Mouse (Mus musculus) embryonic facial prominence, embryonic 10.5 days (tissue): Measurements from ENCODE around the gene Omg. TPM values are rescaled to one million over a fixed set of nuclear protein-coding genes. Genes with fewer than 3 reads are reported as not detected.

Source experiments
- DNase-seq: peaks from one replicate; pipeline ENCODE4 v3.0.0-alpha.2; 2017; ENCODE audit warnings: low spot score
- H3K27ac ChIP-seq: fragments of 300-500 bp; sonication (generic); replicated peaks from 2 replicates; pipeline ENCODE4 v1.5.1; 2016; ENCODE audit warnings: mild to moderate bottlenecking
- H3K27me3 ChIP-seq: fragments of 300-500 bp; sonication (generic); replicated peaks from 2 replicates; pipeline ENCODE4 v1.6.1; 2016; ENCODE audit warnings: low read depth, mild to moderate bottlenecking; ENCODE audit not compliant: poor library complexity, severe bottlenecking
- H3K36me3 ChIP-seq: fragments of 300-500 bp; sonication (generic); replicated peaks from 2 replicates; pipeline ENCODE4 v1.6.1; 2016; ENCODE audit warnings: mild to moderate bottlenecking, moderate library complexity
- H3K4me1 ChIP-seq: fragments of 300-500 bp; sonication (generic); 2 replicates; pipeline ENCODE4 v1.6.1; 2016
- H3K4me3 ChIP-seq: fragments of 300-500 bp; sonication (generic); 2 replicates; pipeline ENCODE4 v1.5.1; 2016; ENCODE audit warnings: mild to moderate bottlenecking, moderate library complexity
- H3K9me3 ChIP-seq: fragments of 300-500 bp; sonication (generic); 2 replicates; pipeline ENCODE4 v1.6.1; 2016; ENCODE audit warnings: mild to moderate bottlenecking
- WGBS: fragments of 180-500 bp; shearing (Covaris S2); methylation state at CpG from one replicate; pipeline ENCODE4 v1.1.7; 2016; 5-methylcytosine and 5-hydroxymethylcytosine counted together
- polyA plus RNA-seq: library from polyadenylated mRNA; unstranded; fragments of >200 nt; fragmentation: Nextera tagmentation; extraction: Ambion mirVana; gene quantifications from 2 replicates; pipeline ENCODE4 v1.2.1, GENCODE M21; 2016

Omg gene
- polyA plus RNA-seq, 1 experiment from 2014 or later: 0.12 TPM

DNA sequence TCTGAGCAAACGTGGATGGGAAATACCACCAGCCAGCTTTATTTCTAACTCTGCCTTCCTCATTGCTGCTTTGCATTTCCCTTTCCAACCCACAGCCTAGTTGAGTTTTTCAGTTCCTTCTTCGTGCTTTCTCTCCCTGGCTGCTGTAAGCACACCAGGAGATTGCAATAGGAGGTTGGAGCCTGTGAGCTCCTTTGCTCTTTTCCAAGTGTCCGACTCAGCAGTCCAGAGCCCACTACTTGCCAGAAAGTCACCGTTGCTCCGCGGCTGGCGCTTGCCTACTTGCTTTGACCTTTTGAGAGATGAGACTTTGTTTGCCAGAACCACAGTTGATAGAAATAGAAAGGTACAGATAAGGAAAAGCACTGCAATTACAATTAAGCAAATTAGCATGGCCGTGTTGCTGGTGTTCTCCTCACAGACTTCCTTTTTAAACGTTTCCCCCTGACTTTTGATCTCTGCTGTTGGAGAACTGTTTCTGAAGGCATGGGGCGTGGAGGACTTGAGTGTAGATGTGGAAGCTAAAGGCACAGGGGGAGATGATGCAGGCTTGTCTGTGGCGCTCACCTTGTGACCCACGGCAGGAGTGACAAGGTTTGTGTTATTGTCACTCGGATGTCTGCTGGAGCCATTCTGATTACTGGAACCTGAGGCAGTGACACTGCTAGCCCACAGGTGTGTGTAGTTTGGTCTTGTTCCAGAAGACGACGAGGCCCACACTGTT lies 23.3 kb upstream of the Omg start:
- Histone ChIP-seq H3K27ac (no peak overlapping the region), H3K27me3 (no peaks in the 10 kb centered on the region), H3K4me1 (peaks cover 4% of the 10 kb centered on the region; the same call in 1 of the 2 replicates), H3K9me3 (no peaks in the 10 kb centered on the region), H3K4me3 (no peak overlapping the region), H3K36me3 (peaks cover 47% of the 10 kb centered on the region)
- no peak for DNase-seq
- 85% methylated on average over 15 of the region's 15 CpGs for WGBS

- H3K27ac ChIP-seq: no peak overlapping the region
- H3K4me1 ChIP-seq: peaks cover 4% of the 10 kb centered on the region; the same call in 1 of the 2 replicates
- DNase-seq: no peak
- no peaks in the 10 kb centered on the region for H3K9me3 ChIP-seq
- no peak overlapping the region for H3K4me3 ChIP-seq
- H3K27me3 ChIP-seq: no peaks in the 10 kb centered on the region
- peaks cover 42% of the 10 kb centered on the region for H3K36me3 ChIP-seq
- 96% methylated on average over 3 of the region's 3 CpGs for WGBS
These were observed 22.7 kb upstream of the Omg start for GRCm38 (mm10) chr11:79526549-79526948.

DNA sequence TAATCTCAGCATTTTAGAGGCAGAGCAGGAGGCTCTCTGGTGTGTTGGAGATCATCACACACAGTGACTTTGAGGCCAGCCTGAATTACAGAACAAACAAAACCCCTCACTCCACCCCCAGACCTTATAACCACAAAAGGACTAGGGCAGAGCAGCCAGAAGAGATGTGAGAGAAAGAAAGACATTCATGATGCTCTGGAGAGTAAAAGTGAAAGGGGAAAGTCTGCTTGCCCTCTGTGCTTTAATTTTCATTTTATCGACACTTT lies 20.4 kb upstream of the Omg start:
- Histone ChIP-seq H3K4me3 (no peak overlapping the region), H3K4me1 (peaks cover 4% of the 10 kb centered on the region; the same call in 1 of the 2 replicates), H3K27me3 (no peaks in the 10 kb centered on the region), H3K9me3 (no peaks in the 10 kb centered on the region), H3K27ac (no peak overlapping the region), H3K36me3 (peaks cover 26% of the 10 kb centered on the region)
- WGBS: 87% methylated on average over 1 of the region's 1 CpGs
- no peak for DNase-seq

- Histone ChIP-seq H3K4me3 (no peak within 1 kb of the TSS), H3K4me1 (peaks cover 4% of the 10 kb centered on the region; the same call in 1 of the 2 replicates), H3K27me3 (no peaks in the 10 kb centered on the region), H3K36me3 (peaks cover 24% of the 10 kb centered on the region), H3K27ac (no peak within 1 kb of the TSS), H3K9me3 (no peaks in the 10 kb centered on the region)
- DNase-seq: no peak
- 80% methylated on average over 10 of the region's 10 CpGs for WGBS
These were observed 19.9 kb upstream of the Omg start, which contains the start of gene Evi2b for GRCm38 (mm10) chr11:79523560-79524309. Gene Evi2b, minus strand, starts transcription at chr11:79523762.

DNA sequence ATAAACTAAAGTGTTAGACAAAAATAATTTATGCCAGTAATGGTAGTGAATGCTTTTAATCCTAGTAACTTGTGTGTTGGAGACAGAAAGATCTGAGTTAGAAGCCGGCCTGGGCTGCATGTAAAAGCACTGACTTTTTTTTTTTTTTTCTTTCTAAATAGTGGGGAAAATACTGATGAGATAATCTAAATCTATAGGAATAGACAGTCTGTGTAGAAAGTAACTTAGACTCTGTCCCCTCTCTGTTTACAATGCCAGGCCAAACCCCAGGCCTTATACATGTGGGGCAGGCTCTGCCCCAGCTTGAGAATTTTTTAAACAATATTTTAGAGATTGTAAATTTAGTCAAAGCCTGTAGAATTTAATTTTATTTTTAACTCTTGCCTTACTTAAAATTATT lies 19.1 kb upstream of the Omg start:
- H3K27me3 ChIP-seq: no peaks in the 10 kb centered on the region
- 92% methylated on average over 1 of the region's 1 CpGs for WGBS

DNA sequence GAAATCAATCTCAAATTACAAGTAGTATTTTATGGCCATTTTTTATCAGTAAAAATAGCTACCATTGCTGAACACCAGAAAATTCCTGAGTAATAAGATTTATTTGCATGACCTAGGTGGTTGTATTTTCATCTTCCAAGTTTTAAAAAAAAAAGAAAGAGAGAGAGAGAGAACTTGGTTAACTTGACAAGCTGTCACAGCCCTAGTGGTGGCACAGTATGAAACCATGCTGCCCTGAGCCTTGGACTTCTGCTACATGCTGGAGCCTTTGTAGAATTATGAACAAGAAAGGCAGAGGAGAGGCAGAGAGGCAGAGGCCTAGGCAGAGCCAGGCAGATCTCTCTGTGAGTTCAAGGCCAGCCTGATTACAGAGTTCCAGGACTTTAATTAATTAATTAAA lies 18.0 kb upstream of the Omg start:
- no peak for DNase-seq
- Histone ChIP-seq H3K27me3 (no peaks in the 10 kb centered on the region), H3K4me3 (no peak overlapping the region), H3K27ac (no peak overlapping the region), H3K4me1 (peaks cover 4% of the 10 kb centered on the region; the same call in 1 of the 2 replicates), H3K9me3 (no peaks in the 10 kb centered on the region), H3K36me3 (peaks cover 9% of the 10 kb centered on the region; the same call in 1 of the 2 replicates)

More for the DNA sequence above, 19.1 kb upstream of the Omg start:
- Histone ChIP-seq H3K9me3 (no peaks in the 10 kb centered on the region), H3K36me3 (peaks cover 16% of the 10 kb centered on the region), H3K4me1 (peaks cover 4% of the 10 kb centered on the region; the same call in 1 of the 2 replicates), H3K27ac (no peak overlapping the region), H3K4me3 (no peak overlapping the region)
- no peak for DNase-seq

DNA sequence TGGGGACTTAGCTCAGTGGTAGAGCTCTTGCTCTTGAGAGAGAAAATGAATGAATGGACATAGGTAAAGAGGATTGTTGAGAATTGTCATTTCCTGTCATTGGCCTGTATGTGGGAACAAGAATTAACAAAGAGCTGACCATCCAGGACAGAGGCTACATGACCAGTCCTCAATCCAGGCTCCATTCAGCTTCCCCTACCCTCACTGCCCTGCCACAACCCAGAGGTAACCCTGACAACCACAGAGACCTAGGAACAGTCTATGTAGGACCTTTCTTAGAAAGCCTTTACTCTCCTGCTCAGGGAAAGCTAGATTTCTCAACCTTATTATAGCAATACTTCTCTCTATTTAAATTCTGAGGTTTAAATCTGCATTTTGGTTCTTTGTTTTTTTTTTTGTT lies 16.9 kb upstream of the Omg start:
- Histone ChIP-seq H3K4me3 (no peak overlapping the region), H3K27ac (no peak overlapping the region), H3K36me3 (peaks cover 9% of the 10 kb centered on the region; the same call in 1 of the 2 replicates), H3K9me3 (no peaks in the 10 kb centered on the region), H3K4me1 (peaks cover 4% of the 10 kb centered on the region; the same call in 1 of the 2 replicates), H3K27me3 (no peaks in the 10 kb centered on the region)
- no peak for DNase-seq

DNA sequence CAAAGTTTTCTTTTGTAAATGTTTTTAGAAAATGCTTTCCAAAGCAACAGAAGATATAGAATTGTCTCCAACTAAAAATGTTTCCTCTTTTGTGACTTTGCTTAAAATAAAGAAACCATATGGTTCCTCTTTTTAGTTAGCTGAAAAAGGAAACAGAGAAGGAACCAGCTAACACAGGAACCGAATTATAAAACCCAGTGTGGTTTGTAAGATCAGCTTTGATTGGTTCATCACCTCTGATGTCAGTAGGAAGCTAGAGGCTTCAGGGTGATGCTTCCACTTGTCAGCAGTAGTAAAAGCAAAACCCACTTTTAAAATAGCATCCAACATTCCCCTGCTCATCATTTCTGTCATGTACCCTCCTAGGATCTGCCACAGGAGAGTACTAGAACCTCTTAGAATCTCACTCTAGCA lies 16.0 kb upstream of the Omg start:
- 77% methylated on average over 1 of the region's 1 CpGs for WGBS
- Histone ChIP-seq H3K36me3 (peaks cover 8% of the 10 kb centered on the region; the same call in 1 of the 2 replicates), H3K9me3 (no peaks in the 10 kb centered on the region), H3K4me3 (no peak overlapping the region), H3K27me3 (no peaks in the 10 kb centered on the region), H3K4me1 (peaks cover 4% of the 10 kb centered on the region; the same call in 1 of the 2 replicates), H3K27ac (no peak overlapping the region)
- no peak for DNase-seq

DNA sequence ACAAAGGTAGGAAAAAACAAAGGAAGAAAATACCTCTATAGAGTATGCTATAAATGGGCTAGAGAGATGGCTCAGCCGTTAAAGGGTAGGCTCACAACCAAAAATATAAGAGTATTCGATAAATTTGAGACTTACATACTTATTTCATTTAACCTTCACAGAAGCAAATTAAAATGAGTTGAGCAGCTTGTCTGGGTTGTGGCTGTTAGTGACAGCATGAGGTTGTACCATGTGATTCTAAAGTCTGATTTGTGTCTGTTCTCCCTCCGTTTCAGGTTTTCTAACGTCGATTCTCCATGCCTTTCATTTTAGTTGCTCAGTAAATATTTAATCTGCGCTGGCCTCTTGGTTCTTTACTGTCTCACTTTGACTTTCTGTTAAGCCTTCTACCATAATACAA lies 15.4 kb upstream of the Omg start:
- H3K9me3 ChIP-seq: no peaks in the 10 kb centered on the region
- 94% methylated on average over 6 of the region's 6 CpGs for WGBS
- DNase-seq: no peak
- H3K27ac ChIP-seq: no peak overlapping the region
- H3K36me3 ChIP-seq: peaks cover 4% of the 10 kb centered on the region; the same call in 1 of the 2 replicates
- H3K4me3 ChIP-seq: no peak overlapping the region
- H3K27me3 ChIP-seq: no peaks in the 10 kb centered on the region
- H3K4me1 ChIP-seq: peaks cover 4% of the 10 kb centered on the region; the same call in 1 of the 2 replicates

DNA sequence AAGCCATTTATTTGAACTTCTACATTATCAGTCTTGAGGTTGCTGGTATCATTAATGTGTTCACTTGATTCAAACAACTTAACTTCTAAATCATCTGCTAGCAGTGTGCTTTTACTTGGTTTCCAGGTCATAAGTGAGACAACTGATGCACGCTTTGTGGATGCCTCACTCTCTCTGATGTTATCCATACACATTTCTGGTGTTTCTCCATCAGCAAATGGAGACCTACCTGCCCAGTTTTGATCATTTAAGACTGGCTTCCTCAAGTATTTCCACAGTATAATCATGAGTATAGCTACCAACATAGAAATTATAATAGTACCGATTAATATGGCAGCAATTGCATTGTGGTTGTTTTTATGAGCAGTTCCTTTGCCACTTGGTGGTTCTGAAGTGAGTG lies 11.9 kb upstream of the Omg start:
- Histone ChIP-seq H3K27ac (no peak overlapping the region), H3K36me3 (no peaks in the 10 kb centered on the region; the same call in 1 of the 2 replicates), H3K9me3 (no peaks in the 10 kb centered on the region), H3K27me3 (no peaks in the 10 kb centered on the region), H3K4me3 (no peak overlapping the region), H3K4me1 (no peaks in the 10 kb centered on the region)
- WGBS: 95% methylated on average over 2 of the region's 2 CpGs
- no peak for DNase-seq

GRCm38 (mm10) chr11:79515331-79515730 lies 11.4 kb upstream of the Omg start:
- WGBS: 82% methylated on average over 6 of the region's 6 CpGs
- DNase-seq: no peak
- H3K27me3 ChIP-seq: no peaks in the 10 kb centered on the region
- H3K36me3 ChIP-seq: no peaks in the 10 kb centered on the region; the same call in 1 of the 2 replicates
- H3K4me1 ChIP-seq: no peaks in the 10 kb centered on the region
- no peak overlapping the region for H3K4me3 ChIP-seq
- H3K9me3 ChIP-seq: no peaks in the 10 kb centered on the region
- H3K27ac ChIP-seq: no peak overlapping the region

DNA sequence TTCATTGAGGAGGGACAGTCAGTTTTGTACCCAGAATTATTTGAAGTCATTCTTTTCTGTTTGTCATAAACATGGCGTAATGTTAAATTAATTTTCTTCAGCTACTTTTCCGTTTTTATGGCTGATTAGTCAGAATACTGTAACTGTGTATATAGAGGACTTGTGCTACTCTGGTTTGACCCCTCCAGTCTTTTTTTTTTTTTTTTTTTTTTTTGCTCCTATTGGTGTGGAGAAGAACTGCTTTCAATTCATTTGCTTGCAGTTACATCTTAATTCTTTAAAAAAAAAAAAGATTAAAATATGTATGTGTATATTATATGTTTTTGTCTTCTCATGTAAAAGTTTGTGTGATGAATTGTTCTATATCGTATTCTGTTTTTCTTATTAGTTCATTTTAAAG lies 8.1 kb upstream of the Omg start:
- no peaks in the 10 kb centered on the region for H3K9me3 ChIP-seq
- no peaks in the 10 kb centered on the region for H3K27me3 ChIP-seq
- no peaks in the 10 kb centered on the region for H3K4me1 ChIP-seq
- 93% methylated on average over 3 of the region's 3 CpGs for WGBS
- no peak overlapping the region for H3K4me3 ChIP-seq
- H3K27ac ChIP-seq: no peak overlapping the region
- no peaks in the 10 kb centered on the region; the same call in 1 of the 2 replicates for H3K36me3 ChIP-seq
- no peak for DNase-seq

- Histone ChIP-seq H3K27me3 (no peaks in the 10 kb centered on the region), H3K36me3 (0 out of 2 replicates have a peak, but pooled peaks cover 3% of the 10 kb centered on the region), H3K4me3 (no peak overlapping the region), H3K9me3 (no peaks in the 10 kb centered on the region), H3K27ac (no peak overlapping the region), H3K4me1 (no peaks in the 10 kb centered on the region)
- no peak for DNase-seq
- WGBS: 89% methylated on average over 7 of the region's 7 CpGs
These were observed 622 bp upstream of the Omg start for GRCm38 (mm10) chr11:79504506-79504905.
